ENCODE assay signal across 18 mouse cellular contexts in the genomic region with DNA sequence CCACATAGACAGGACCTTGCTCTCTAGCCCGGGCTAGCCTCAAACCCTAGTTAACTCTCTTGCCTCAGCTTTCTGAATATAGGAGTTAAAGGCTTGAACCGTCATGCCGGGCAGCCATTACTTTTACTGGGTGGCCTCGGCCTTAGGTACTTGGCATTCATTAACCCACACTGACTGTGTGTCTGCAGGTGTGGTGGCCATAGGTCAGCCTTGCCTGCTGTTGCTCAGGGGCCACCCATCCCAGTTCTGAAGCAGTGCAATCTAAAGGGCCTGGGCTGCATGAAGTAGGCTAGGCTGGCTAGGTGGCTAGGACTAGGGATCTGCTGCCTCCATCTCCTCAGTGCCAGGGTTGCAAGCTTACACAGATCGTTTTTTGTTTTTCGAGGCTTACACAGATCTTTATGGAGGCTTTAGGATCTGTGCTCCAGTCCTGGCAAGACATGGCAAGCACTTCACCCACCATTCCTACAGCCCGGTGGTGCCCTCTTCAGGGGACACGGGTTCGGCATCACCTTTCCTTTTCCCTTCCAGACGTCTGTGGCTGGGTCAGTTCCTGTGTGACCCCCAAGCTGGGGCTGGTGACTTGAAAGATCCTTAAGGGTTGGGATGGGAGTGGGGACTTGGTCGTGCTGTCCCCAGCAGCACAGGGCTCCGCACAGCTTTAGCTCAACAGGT. TPM values are rescaled to one million over a fixed set of nuclear protein-coding genes. Genes with fewer than 3 reads are reported as not detected.
DNase-seq lines count a peak whose midpoint lies in the region; ATAC-seq and TF ChIP-seq lines count a peak whose summit lies in the region.
"Had no signal": no experiment of that assay in that cellular context is flagged by ENCODE, and none has a peak within 500 bp of the region (broad histone marks: within the 10 kb centered on the region; RNA-seq: fewer than 3 reads in every experiment).

No protein-coding gene starts in this region.

- H3K27ac ChIP-seq in hindbrain, postnatal 0 days: no peak overlapping the region
- no peak overlapping the region for H3K27ac ChIP-seq in hindbrain, embryonic 13.5 days
- peak overlapping the region; percentile 94 for H3K27ac ChIP-seq in intestine, postnatal 0 days (ENCODE audit: low read depth, low read length)
- H3K27ac ChIP-seq in small intestine, adult 2 months (ENCODE audit: insufficient read depth, low read depth, low read length): peak overlapping the region; percentile 92
- H3K27ac ChIP-seq: heart, embryonic 13.5 days; hindbrain, embryonic 10.5 days; macrophage; neural tube, embryonic 13.5 days had no signal

- H3K9ac ChIP-seq in hindbrain, postnatal 0 days (replicated peaks; ENCODE audit: low read length): no peak overlapping the region
- H3K9ac ChIP-seq in hindbrain, embryonic 13.5 days: no peak overlapping the region
- H3K9ac ChIP-seq in intestine, postnatal 0 days (ENCODE audit: low read depth, low read length): peak overlapping the region; percentile 68
- H3K9ac ChIP-seq: heart, embryonic 13.5 days; neural tube, embryonic 13.5 days had no signal

- TF ChIP-seq CTCF in hindbrain, postnatal 0 days (IDR thresholded peaks at IDR 0.05; ENCODE audit: low read depth): peak; percentile 14; the same call in 1 of the 2 replicates
- TF ChIP-seq CTCF in intestine, postnatal 0 days (IDR thresholded peaks at IDR 0.05; ENCODE audit: low read depth): peak; percentile 57
- peak; percentile 40; the same call in 1 of the 2 replicates for TF ChIP-seq CTCF in small intestine, adult 2 months (IDR thresholded peaks at IDR 0.05; ENCODE audit: extremely low read depth, insufficient read length, insufficient replicate concordance, low read depth, low read length)

- no peaks in the 10 kb centered on the region for H3K27me3 ChIP-seq in hindbrain, postnatal 0 days (ENCODE audit: insufficient read depth, low read length)
- H3K27me3 ChIP-seq in hindbrain, embryonic 13.5 days: no peaks in the 10 kb centered on the region
- H3K27me3 ChIP-seq in intestine, postnatal 0 days (replicated peaks; ENCODE audit: control insufficient read depth, insufficient read depth, low read length): no peaks in the 10 kb centered on the region
- H3K27me3 ChIP-seq in small intestine, adult 2 months (ENCODE audit: control insufficient read depth, insufficient read depth, low read length): no peaks in the 10 kb centered on the region
- H3K27me3 ChIP-seq: neural tube, embryonic 13.5 days had no signal

- no peak for DNase-seq in hindbrain, postnatal 0 days (ENCODE audit: low spot score)
- DNase-seq in kidney, postnatal 25 days: peak; percentile 59 to 84
- no peak for DNase-seq in adrenal gland, postnatal 25 days
- DNase-seq in layer of hippocampus, adult 11-12 months (ENCODE audit: low spot score): no peak
- DNase-seq: adrenal gland, postnatal 14 days; B cell, adult 2 months; gastrocnemius, postnatal 25 days; lung, adult 2 months had no signal

- 82% methylated on average over 12 of the region's 12 CpGs for WGBS in hindbrain, postnatal 0 days
- 86% methylated on average over 12 of the region's 12 CpGs for WGBS in hindbrain, embryonic 13.5 days
- WGBS in intestine, postnatal 0 days: 39% methylated on average over 12 of the region's 12 CpGs
- WGBS in small intestine, adult 2 months: 37% methylated on average over 12 of the region's 12 CpGs

- TF ChIP-seq POLR2A in small intestine, adult 2 months (IDR thresholded peaks at IDR 0.05; ENCODE audit: low read depth, low read length): peak; percentile 38; the same call in 1 of the 2 replicates

- no peak overlapping the region for H3K4me3 ChIP-seq in hindbrain, postnatal 0 days (ENCODE audit: low read length)
- no peak overlapping the region for H3K4me3 ChIP-seq in hindbrain, embryonic 13.5 days
- peak overlapping the region; percentile 37 for H3K4me3 ChIP-seq in intestine, postnatal 0 days (ENCODE audit: low read depth, low read length)
- H3K4me3 ChIP-seq in small intestine, adult 2 months (ENCODE audit: low read depth, low read length): peak overlapping the region; percentile 64
- H3K4me3 ChIP-seq: heart, embryonic 13.5 days; hindbrain, embryonic 10.5 days; neural tube, embryonic 13.5 days had no signal

- no peaks in the 10 kb centered on the region for H3K9me3 ChIP-seq in hindbrain, postnatal 0 days (ENCODE audit: low read length)
- no peaks in the 10 kb centered on the region for H3K9me3 ChIP-seq in hindbrain, embryonic 13.5 days
- H3K9me3 ChIP-seq in intestine, postnatal 0 days (ENCODE audit: control insufficient read depth): no peaks in the 10 kb centered on the region
- H3K9me3 ChIP-seq: heart, embryonic 13.5 days; hindbrain, embryonic 10.5 days; neural tube, embryonic 13.5 days had no signal

- peaks cover 14% of the 10 kb centered on the region; the same call in 1 of the 2 replicates for H3K36me3 ChIP-seq in hindbrain, postnatal 0 days (ENCODE audit: insufficient read depth, low read length)
- peaks cover 40% of the 10 kb centered on the region for H3K36me3 ChIP-seq in hindbrain, embryonic 13.5 days
- H3K36me3 ChIP-seq in intestine, postnatal 0 days (ENCODE audit: control insufficient read depth, insufficient read depth): peaks cover 38% of the 10 kb centered on the region
- H3K36me3 ChIP-seq in small intestine, adult 2 months (ENCODE audit: control insufficient read depth, insufficient read depth, low read length): peaks cover 29% of the 10 kb centered on the region

- H3K4me2 ChIP-seq in hindbrain, postnatal 0 days (ENCODE audit: low read depth, low read length): no peak overlapping the region
- no peak overlapping the region for H3K4me2 ChIP-seq in hindbrain, embryonic 13.5 days
- H3K4me2 ChIP-seq in intestine, postnatal 0 days (replicated peaks; ENCODE audit: low read depth): peak overlapping the region; percentile 68
- H3K4me2 ChIP-seq: heart, embryonic 13.5 days; neural tube, embryonic 13.5 days had no signal

- ATAC-seq in hindbrain, postnatal 0 days: no peak
- no peak for ATAC-seq in hindbrain, embryonic 13.5 days (ENCODE audit: low FRiP score)
- peak; percentile 84 for ATAC-seq in intestine, postnatal 0 days
- no peak for ATAC-seq in megakaryocyte progenitor cell, adult 5-6 weeks (replicated peaks; ENCODE audit: poor library complexity)
- ATAC-seq: forebrain, embryonic 16.5 days had no signal

- H3K4me1 ChIP-seq in hindbrain, postnatal 0 days (ENCODE audit: insufficient read depth, low read length): no peaks in the 10 kb centered on the region
- 0 out of 2 replicates have a peak, but pooled peaks cover 4% of the 10 kb centered on the region for H3K4me1 ChIP-seq in hindbrain, embryonic 13.5 days (replicated peaks)
- peaks cover 6% of the 10 kb centered on the region; the same call in 1 of the 2 replicates for H3K4me1 ChIP-seq in intestine, postnatal 0 days (replicated peaks; ENCODE audit: control insufficient read depth, insufficient read depth, low read length)
- H3K4me1 ChIP-seq in small intestine, adult 2 months (ENCODE audit: control insufficient read depth, insufficient read depth, insufficient read length, low read length): peaks cover 31% of the 10 kb centered on the region
- H3K4me1 ChIP-seq: heart, embryonic 13.5 days; hindbrain, embryonic 10.5 days; neural tube, embryonic 13.5 days had no signal

RNA-seq across cellular contexts. Expression of a gene that starts 6.5 kb away (rescaled TPM):
- total RNA-seq in hindbrain, postnatal 0 days (2014; rRNA removed): 0.78 and 0.86 TPM in 2 replicates
- polyA plus RNA-seq in hindbrain, postnatal 0 days (2015; fragmentation: Nextera tagmentation; extraction: Ambion mirVana): 1.8 and 2.5 TPM in 2 replicates
- 1.3 TPM in 2 replicates for polyA plus RNA-seq in hindbrain, embryonic 13.5 days (2015; fragmentation: Nextera tagmentation; extraction: Ambion mirVana)
- 19.5 TPM in 2 replicates for polyA plus RNA-seq in intestine, postnatal 0 days (2015; fragmentation: Nextera tagmentation; extraction: Ambion mirVana)
- polyA plus RNA-seq in small intestine, adult 2 months (2012; rRNA removed): 17.9 and 40.9 TPM in 2 replicates
- 164 and 202 TPM in 2 replicates for total RNA-seq in megakaryocyte progenitor cell, adult 5-6 weeks (2015)
- total RNA-seq in megakaryocyte progenitor cell, adult 5-6 weeks (2017): 211 and 263 TPM in 2 replicates
- total RNA-seq in adrenal gland, postnatal 25 days (2021): 280 and 456 TPM in 2 replicates

RNA-seq across cellular contexts. Expression of a gene that starts 13.9 kb away (rescaled TPM):
- 19.6 and 21.3 TPM in 2 replicates for total RNA-seq in hindbrain, postnatal 0 days (2014; rRNA removed)
- polyA plus RNA-seq in hindbrain, postnatal 0 days (2015; fragmentation: Nextera tagmentation; extraction: Ambion mirVana): 23.6 and 24.1 TPM in 2 replicates
- 22.4 and 23.8 TPM in 2 replicates for polyA plus RNA-seq in hindbrain, embryonic 13.5 days (2015; fragmentation: Nextera tagmentation; extraction: Ambion mirVana)
- 14.7 and 16.2 TPM in 2 replicates for polyA plus RNA-seq in intestine, postnatal 0 days (2015; fragmentation: Nextera tagmentation; extraction: Ambion mirVana)
- polyA plus RNA-seq in small intestine, adult 2 months (2012; rRNA removed): 25.6 and 46.5 TPM in 2 replicates
- 21.5 and 22.6 TPM in 2 replicates for total RNA-seq in megakaryocyte progenitor cell, adult 5-6 weeks (2015)
- 22.5 and 24.4 TPM in 2 replicates for total RNA-seq in megakaryocyte progenitor cell, adult 5-6 weeks (2017)
- total RNA-seq in adrenal gland, postnatal 25 days (2021): 81.0 and 96.4 TPM in 2 replicates

RNA-seq across cellular contexts. Expression of a gene that starts 14.9 kb away (rescaled TPM):
- total RNA-seq in hindbrain, postnatal 0 days (2014; rRNA removed): 8.5 TPM in 2 replicates
- 7.6 and 7.8 TPM in 2 replicates for polyA plus RNA-seq in hindbrain, postnatal 0 days (2015; fragmentation: Nextera tagmentation; extraction: Ambion mirVana)
- polyA plus RNA-seq in hindbrain, embryonic 13.5 days (2015; fragmentation: Nextera tagmentation; extraction: Ambion mirVana): 12.5 and 14.6 TPM in 2 replicates
- polyA plus RNA-seq in intestine, postnatal 0 days (2015; fragmentation: Nextera tagmentation; extraction: Ambion mirVana): 26.3 and 31.6 TPM in 2 replicates
- 11.0 and 30.3 TPM in 2 replicates for polyA plus RNA-seq in small intestine, adult 2 months (2012; rRNA removed)
- total RNA-seq in megakaryocyte progenitor cell, adult 5-6 weeks (2015): 3.5 and 3.6 TPM in 2 replicates
- 7.9 and 8.5 TPM in 2 replicates for total RNA-seq in megakaryocyte progenitor cell, adult 5-6 weeks (2017)
- 51.9 and 64.8 TPM in 2 replicates for total RNA-seq in adrenal gland, postnatal 25 days (2021)

RNA-seq across cellular contexts. Expression of a gene that starts 40.4 kb away (rescaled TPM):
- total RNA-seq in hindbrain, postnatal 0 days (2014; rRNA removed): not detected in 2 replicates
- not detected in 2 replicates for polyA plus RNA-seq in hindbrain, postnatal 0 days (2015; fragmentation: Nextera tagmentation; extraction: Ambion mirVana)
- 0.09 and 0.14 TPM in 2 replicates for polyA plus RNA-seq in hindbrain, embryonic 13.5 days (2015; fragmentation: Nextera tagmentation; extraction: Ambion mirVana)
- polyA plus RNA-seq in intestine, postnatal 0 days (2015; fragmentation: Nextera tagmentation; extraction: Ambion mirVana): 0.10 and 0.12 TPM in 2 replicates
- 0.79 and 0.98 TPM in 2 replicates for polyA plus RNA-seq in small intestine, adult 2 months (2012; rRNA removed)
- 2.1 and 3.5 TPM in 2 replicates for total RNA-seq in megakaryocyte progenitor cell, adult 5-6 weeks (2015)
- 6.2 and 6.8 TPM in 2 replicates for total RNA-seq in megakaryocyte progenitor cell, adult 5-6 weeks (2017)
- not detected in 2 replicates for total RNA-seq in adrenal gland, postnatal 25 days (2021)
- total RNA-seq: gastrocnemius, postnatal 25 days; left cerebral cortex, postnatal 25 days had no signal
- polyA plus RNA-seq: forebrain, embryonic 16.5 days; neural tube, embryonic 13.5 days had no signal

RNA-seq across cellular contexts. Expression of a gene that starts 44.5 kb away (rescaled TPM):
- 2.2 and 2.5 TPM in 2 replicates for total RNA-seq in hindbrain, postnatal 0 days (2014; rRNA removed)
- 1.9 and 2.5 TPM in 2 replicates for polyA plus RNA-seq in hindbrain, postnatal 0 days (2015; fragmentation: Nextera tagmentation; extraction: Ambion mirVana)
- polyA plus RNA-seq in hindbrain, embryonic 13.5 days (2015; fragmentation: Nextera tagmentation; extraction: Ambion mirVana): 1.8 and 2.2 TPM in 2 replicates
- polyA plus RNA-seq in intestine, postnatal 0 days (2015; fragmentation: Nextera tagmentation; extraction: Ambion mirVana): 1.1 and 1.5 TPM in 2 replicates
- polyA plus RNA-seq in small intestine, adult 2 months (2012; rRNA removed): 3.5 and 6.1 TPM in 2 replicates
- total RNA-seq in megakaryocyte progenitor cell, adult 5-6 weeks (2015): 79.5 and 87.2 TPM in 2 replicates
- 286 and 303 TPM in 2 replicates for total RNA-seq in megakaryocyte progenitor cell, adult 5-6 weeks (2017)
- 1.1 and 1.7 TPM in 2 replicates for total RNA-seq in adrenal gland, postnatal 25 days (2021)

Comparison
In these comparisons a context has a peak if more than half of its experiments do, and no peak if none do; other contexts are left out.
1. DNase-seq: peak in kidney, postnatal 25 days (2 of 2); none in hindbrain, postnatal 0 days (single experiment), adrenal gland, postnatal 25 days (single experiment) and layer of hippocampus, adult 11-12 months (single experiment).
2. H3K27ac ChIP-seq: peak in intestine, postnatal 0 days (single experiment) and small intestine, adult 2 months (single experiment); none in hindbrain, postnatal 0 days (single experiment) and hindbrain, embryonic 13.5 days (single experiment).
3. H3K4me3 ChIP-seq: peak in intestine, postnatal 0 days (single experiment) and small intestine, adult 2 months (single experiment); none in hindbrain, postnatal 0 days (single experiment) and hindbrain, embryonic 13.5 days (single experiment).
4. Peak in every context shown above with its lines, with median percentiles within 50 percentile points of each other: CTCF ChIP-seq.